Mouse (Mus musculus) thymus, postnatal 25 days (tissue): ENCODE results near the gene Npr1.

Source experiments
- DNase-seq: peaks from one replicate; pipeline ENCODE4 v3.0.0; 2022

The Npr1 gene

GRCm38 (mm10) chr3:90475151-90475830 is 9.6 kb upstream of the Npr1 start:
- no peak for DNase-seq

GRCm38 (mm10) chr3:90472213-90472612 is 6.5 kb upstream of the Npr1 start:
- peak; percentile 78 for DNase-seq

GRCm38 (mm10) chr3:90467618-90468300 is 2.1 kb upstream of the Npr1 start:
- no peak for DNase-seq

GRCm38 (mm10) chr3:90466311-90466766 is 673 bp upstream of the Npr1 start:
- peak; percentile 24 for DNase-seq

GRCm38 (mm10) chr3:90465081-90465685 is 483 bp downstream of the Npr1 start:
- peak; percentile 21 for DNase-seq

- no peak for DNase-seq
These were observed 1.1 kb downstream of the Npr1 start for GRCm38 (mm10) chr3:90464552-90465080.

GRCm38 (mm10) chr3:90462579-90462978 is 3.1 kb downstream of the Npr1 start:
- no peak for DNase-seq

- DNase-seq: no peak
These were observed 3.7 kb downstream of the Npr1 start for GRCm38 (mm10) chr3:90461935-90462334.

- DNase-seq: no peak
These were observed 5.4 kb downstream of the Npr1 start for GRCm38 (mm10) chr3:90460315-90460714.

GRCm38 (mm10) chr3:90459727-90460126 is 5.9 kb downstream of the Npr1 start:
- DNase-seq: no peak

GRCm38 (mm10) chr3:90454931-90455330 is 10.7 kb downstream of the Npr1 start:
- DNase-seq: no peak

GRCm38 (mm10) chr3:90451396-90452095 is 14.1 kb downstream of the Npr1 start:
- DNase-seq: no peak

GRCm38 (mm10) chr3:90450874-90451273 is 14.8 kb downstream of the Npr1 start:
- no peak for DNase-seq

GRCm38 (mm10) chr3:90448626-90449025 is 17.0 kb downstream of the Npr1 start:
- no peak for DNase-seq

- no peak for DNase-seq
These were observed 18.6 kb downstream of the Npr1 start for GRCm38 (mm10) chr3:90447123-90447494.

GRCm38 (mm10) chr3:90446389-90447122 is 19.1 kb downstream of the Npr1 start:
- DNase-seq: peak; percentile 66

- DNase-seq: no peak
These were observed 20.1 kb downstream of the Npr1 start for GRCm38 (mm10) chr3:90445417-90446200.

- DNase-seq: no peak
These were observed 21.7 kb downstream of the Npr1 start for GRCm38 (mm10) chr3:90443977-90444376.

GRCm38 (mm10) chr3:90440756-90441155 is 24.9 kb downstream of the Npr1 start:
- DNase-seq: no peak

- DNase-seq: no peak
These were observed 28.5 kb downstream of the Npr1 start for GRCm38 (mm10) chr3:90437131-90437530.

GRCm38 (mm10) chr3:90434073-90434730 is 31.5 kb downstream of the Npr1 start:
- no peak for DNase-seq
